Mouse (Mus musculus) MN1 (cell line): ENCODE measurements around the gene Tap2.

ENCODE experiments used
- DNase-seq: peaks from one replicate; pipeline ENCODE4 v3.0.0-alpha.2; 2016; ENCODE audit warnings: low spot score

The Tap2 gene

GRCm38 (mm10) chr17:34251666-34252065, 48.3 kb downstream of the Tap2 start:
- DNase-seq, result no peak

GRCm38 (mm10) chr17:34256501-34256900, 53.2 kb downstream of the Tap2 start:
- no peak for DNase-seq

- DNase-seq, result peak; percentile 44
Measured at GRCm38 (mm10) chr17:34257594-34258375, 54.5 kb downstream of the Tap2 start, which contains the start of gene H2-Ab1. TSS of gene H2-Ab1 (plus strand) at chr17:34257689.

- DNase-seq, result peak; percentile 20
Measured at GRCm38 (mm10) chr17:34260551-34260950, 57.2 kb downstream of the Tap2 start.

GRCm38 (mm10) chr17:34261502-34261901, 58.2 kb downstream of the Tap2 start:
- peak; percentile 84 for DNase-seq

- DNase-seq, result peak; percentile 30
Measured at GRCm38 (mm10) chr17:34263068-34263467, 59.7 kb downstream of the Tap2 start.

GRCm38 (mm10) chr17:34263811-34264371, 60.6 kb downstream of the Tap2 start:
- DNase-seq, result no peak

GRCm38 (mm10) chr17:34264452-34265351, 61.4 kb downstream of the Tap2 start:
- no peak for DNase-seq
